Mouse (Mus musculus) kidney, postnatal 4 days (tissue): ENCODE measurements around the gene Atxn10.

ENCODE experiments used
- DNase-seq, 2 experiments: peaks; one replicate each; pipeline ENCODE4 v3.0.0; 2021; ENCODE audit warnings: mixed read lengths in 2 of 2

Gene Atxn10

GRCm38 (mm10) chr15:85334234-85334633, 1.8 kb upstream of the Atxn10 start:
- DNase-seq, result no peak

DNA sequence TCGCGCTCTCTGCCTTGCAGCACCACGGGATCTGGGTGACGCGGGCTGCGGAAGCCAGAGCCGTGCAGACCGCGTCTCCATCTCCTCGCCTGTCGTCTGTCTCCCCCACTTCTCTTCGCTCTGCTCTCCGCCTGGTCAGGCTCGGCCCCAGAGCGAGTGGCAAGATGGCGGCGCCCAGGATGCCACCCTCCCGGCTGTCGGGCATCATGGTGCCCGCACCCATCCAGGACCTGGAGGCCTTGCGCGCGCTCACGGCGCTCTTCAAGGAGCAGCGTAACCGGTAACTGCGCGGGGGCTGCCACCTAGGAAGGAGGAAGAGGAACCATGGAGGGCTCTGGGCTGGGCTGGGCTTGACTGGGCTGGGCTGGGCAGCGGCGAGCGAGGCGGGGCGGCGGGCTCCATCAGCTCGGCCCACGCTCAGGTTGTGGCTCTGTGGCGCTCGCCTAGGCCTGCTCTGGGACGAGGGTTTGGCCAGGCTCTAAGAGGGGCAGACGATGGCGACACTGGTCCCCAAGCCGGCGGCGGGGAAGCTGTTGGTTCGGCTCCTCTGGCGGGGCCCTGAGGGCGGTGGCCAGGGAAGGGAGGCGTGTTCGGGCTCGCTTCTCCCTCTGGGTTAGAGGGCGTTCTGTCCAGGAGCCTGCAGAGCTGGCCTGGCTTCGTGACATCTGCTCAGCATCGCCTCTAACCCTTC, 401 bp downstream of the Atxn10 start:
- DNase-seq, result peak; percentile 84 to 92

- peak in 1 of 2 experiments; percentile 15 for DNase-seq
Observed at GRCm38 (mm10) chr15:85337219-85337618, 1.2 kb downstream of the Atxn10 start.

DNA sequence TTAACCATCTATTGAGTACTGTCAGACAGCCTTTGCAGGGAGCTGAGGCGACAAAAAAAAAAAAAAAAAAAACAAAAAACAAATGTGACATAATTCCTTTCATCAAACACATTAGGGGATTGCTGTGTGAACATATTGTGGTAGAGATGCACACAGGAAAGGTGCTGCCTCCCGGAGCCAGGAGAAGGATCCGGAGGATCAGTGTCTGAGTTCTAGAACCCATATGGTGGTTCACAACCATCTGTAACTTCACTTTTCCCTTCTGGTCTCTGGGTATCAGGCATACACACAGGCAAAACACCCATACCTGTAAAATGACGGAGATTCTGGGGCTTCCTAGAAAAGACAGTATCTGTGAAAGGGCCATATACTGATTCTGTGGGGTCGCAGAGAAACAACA, 1.9 kb downstream of the Atxn10 start:
- DNase-seq, result no peak

- no peak for DNase-seq
Observed at GRCm38 (mm10) chr15:85342246-85342645, 6.2 kb downstream of the Atxn10 start.

DNA sequence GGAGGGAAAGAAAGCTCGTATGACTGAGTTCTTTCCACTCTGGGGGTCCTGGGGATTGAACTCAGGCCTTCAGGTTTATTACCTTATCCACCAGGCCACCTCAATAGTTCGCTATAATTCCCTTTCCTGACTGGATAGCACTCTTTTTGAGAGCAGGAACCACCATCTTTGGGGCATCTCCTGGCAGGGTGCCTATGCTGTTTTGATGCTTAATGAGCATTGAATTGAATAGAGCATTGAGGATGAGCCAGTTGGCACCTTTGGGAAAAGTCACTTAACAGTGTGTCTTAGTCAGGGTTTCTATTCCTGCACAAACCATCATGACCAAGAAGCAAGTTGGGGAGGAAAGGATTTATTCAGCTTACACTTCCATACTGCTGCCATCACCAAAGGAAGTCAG, 8.6 kb downstream of the Atxn10 start:
- no peak for DNase-seq

- DNase-seq, result no peak
Observed at GRCm38 (mm10) chr15:85347058-85347700, 11.1 kb downstream of the Atxn10 start.

GRCm38 (mm10) chr15:85350144-85350543, 14.1 kb downstream of the Atxn10 start:
- no peak for DNase-seq

GRCm38 (mm10) chr15:85354060-85354459, 18.0 kb downstream of the Atxn10 start:
- DNase-seq, result no peak

- no peak for DNase-seq
Observed at GRCm38 (mm10) chr15:85356112-85356511, 20.1 kb downstream of the Atxn10 start.

DNA sequence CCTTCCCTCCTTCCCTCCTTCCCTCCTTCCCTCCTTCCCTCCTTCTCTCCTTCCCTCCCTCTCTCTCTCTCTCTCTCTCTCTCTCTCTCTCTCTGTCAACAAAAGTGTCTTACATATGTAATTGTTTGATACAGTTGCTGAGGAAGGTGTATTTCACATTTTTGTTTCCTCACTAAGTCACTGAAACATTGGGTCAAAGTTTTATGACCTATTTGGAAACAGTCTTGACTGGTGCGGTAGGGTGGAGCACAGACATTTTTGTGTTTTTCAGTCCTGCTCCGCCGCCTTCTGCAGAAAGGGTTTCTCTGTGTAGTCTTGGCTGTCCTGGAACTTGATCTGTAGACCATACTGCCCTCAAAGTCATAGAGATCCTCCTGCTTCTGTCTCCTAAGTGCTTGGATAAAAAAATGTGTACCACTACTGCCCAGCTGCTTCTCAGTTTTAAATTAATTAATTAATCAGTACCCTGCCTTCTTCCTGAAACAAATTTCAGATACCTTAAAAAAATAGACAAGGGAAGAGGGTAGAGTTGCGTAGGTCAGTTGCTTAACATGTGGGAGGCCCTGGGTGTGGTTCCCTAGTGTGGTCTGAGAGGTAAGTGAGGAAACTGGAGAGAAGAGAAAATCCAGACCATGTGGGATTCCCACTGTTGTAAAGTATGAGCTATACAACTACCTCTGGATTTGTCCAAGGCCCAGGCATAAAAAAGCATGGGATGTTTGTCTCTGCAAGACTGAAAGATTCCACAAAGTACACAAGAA, 21.6 kb downstream of the Atxn10 start:
- no peak for DNase-seq

GRCm38 (mm10) chr15:85359483-85359882, 23.4 kb downstream of the Atxn10 start:
- no peak for DNase-seq

DNA sequence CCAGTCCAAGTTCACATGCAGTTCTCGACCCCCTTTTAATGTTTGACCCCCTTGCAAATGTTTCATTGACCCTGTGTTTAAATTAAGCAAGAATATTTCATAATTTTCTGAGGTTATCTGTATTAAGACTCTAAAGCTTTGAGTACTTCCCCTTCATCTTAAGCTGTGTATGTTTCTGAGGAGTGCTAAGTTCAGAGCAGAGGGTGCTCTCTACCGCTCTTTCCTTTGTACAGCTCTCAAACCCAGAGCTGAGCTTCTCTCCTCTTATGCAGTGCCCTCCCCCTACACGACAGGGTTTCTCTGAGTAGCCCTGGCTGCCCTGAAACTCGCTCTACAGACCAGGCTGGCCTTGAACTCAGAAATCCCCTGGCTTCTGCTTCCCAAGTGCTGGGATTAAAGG, 23.9 kb downstream of the Atxn10 start:
- DNase-seq, result no peak

DNA sequence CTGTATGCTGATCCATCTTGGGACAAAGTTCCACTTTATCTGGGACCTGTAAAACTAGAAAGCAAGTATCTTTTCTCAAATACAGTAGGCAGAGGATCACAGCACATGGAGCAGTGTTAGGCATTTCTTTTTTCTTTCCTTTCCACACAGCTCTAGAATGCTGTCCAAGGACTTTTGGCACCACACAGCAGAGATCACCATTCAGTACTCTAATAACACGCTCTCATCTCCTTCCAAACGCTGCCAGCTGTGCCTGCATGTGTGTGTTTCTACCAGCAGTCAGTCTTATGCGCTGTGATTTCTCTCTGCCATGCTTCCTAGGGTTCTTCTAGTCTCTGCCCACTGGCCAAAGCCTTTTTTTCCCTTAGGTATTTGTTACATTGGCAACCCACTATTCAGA, 28.3 kb downstream of the Atxn10 start:
- no peak for DNase-seq

DNA sequence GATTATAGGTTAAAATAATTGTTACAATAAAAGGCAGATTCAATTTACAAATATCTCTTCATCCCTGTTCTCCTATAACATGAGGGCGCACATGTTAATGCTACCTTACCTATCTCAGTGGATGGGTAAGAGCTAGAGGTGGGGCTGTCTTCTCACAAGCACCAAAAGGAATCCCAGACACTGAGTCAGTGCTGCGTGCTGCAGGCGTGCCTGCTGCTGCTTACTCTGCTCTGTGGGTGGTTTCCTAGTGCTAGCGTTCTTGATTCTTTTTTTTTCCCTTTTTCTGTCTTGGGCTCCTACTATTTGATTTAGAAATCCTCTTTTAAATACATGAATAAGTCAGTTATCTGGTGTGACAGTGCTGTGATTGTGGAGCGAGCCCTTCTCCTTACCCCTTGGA, 30.9 kb downstream of the Atxn10 start:
- DNase-seq, result no peak

DNA sequence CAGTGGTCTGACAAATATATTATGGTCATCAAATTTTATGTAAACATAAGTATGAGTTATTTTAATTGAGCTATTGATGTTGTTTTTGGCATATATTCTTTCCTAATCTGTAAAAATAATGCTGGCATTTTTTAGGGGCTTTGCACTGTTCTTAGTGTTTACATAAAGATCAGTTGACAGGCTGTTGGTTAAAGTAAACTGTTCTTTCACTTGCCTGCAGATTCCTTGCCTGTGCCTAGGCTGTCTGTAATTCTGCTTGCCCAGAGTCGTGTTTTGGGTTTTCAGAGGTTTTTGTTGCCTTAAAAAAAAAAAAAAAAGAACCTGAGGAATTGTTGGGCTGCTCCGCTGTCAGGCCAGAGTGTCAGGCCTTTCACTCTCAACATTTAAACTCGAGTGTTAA, 33.7 kb downstream of the Atxn10 start:
- no peak for DNase-seq

DNA sequence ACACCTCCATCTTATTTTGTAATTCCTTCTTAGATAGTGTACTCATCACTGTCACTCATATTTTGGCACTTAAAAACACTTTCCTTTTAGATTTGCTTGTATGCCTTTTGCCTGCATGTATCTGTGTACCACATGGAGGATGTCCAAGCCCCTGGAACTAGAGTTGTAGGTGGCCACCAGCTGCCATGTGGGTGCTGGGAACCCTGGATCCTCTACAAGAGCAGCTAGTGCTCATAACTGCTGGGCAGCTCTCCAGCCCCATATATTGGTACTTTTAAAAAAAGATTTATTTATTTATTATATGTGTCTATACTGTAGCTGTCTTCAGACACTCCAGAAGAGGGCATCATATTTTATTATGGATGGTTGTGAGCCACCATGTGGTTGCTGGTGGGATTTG, 37.1 kb downstream of the Atxn10 start:
- no peak for DNase-seq

GRCm38 (mm10) chr15:85383477-85383876, 47.4 kb downstream of the Atxn10 start:
- peak in 1 of 2 experiments; percentile 19 for DNase-seq

DNA sequence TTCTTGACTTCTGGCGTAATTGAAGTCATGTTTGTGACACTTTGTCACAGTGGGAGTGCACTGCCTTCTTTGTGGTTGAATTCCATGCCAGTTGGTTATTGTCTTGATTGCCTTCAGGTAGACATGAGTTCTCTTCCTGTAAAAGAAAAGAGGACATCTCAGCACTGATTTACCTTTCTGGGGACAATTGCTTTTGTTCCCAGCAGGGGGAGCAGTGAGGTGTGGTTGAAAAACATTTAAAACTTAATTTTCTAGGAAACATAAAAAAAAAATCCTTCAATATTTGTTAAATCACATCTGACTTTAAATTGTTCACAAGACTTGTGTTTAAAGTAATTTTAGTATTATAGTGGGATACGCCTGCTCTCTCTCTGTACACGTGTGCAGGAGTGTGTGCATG, 52.7 kb downstream of the Atxn10 start:
- DNase-seq, result peak in 1 of 2 experiments; percentile 21

GRCm38 (mm10) chr15:85389915-85390314, 53.9 kb downstream of the Atxn10 start:
- DNase-seq, result no peak

GRCm38 (mm10) chr15:85395360-85395759, 59.3 kb downstream of the Atxn10 start:
- no peak for DNase-seq

GRCm38 (mm10) chr15:85401926-85402325, 65.9 kb downstream of the Atxn10 start:
- DNase-seq, result no peak

GRCm38 (mm10) chr15:85403256-85403731, 67.2 kb downstream of the Atxn10 start:
- DNase-seq, result no peak

- DNase-seq, result no peak
Observed at GRCm38 (mm10) chr15:85404739-85405138, 68.7 kb downstream of the Atxn10 start.
